Mouse (Mus musculus) lung, postnatal 0 days (tissue): ENCODE data around the gene Mtor.

ENCODE experiments used
- CTCF ChIP-seq: IDR thresholded peaks from 2 replicates; pipeline ENCODE4 v1.5.1; 2016; ENCODE audit warnings: antibody characterized with exemption, mild to moderate bottlenecking
- EP300 ChIP-seq: IDR thresholded peaks from 2 replicates; pipeline ENCODE4 v1.6.1; 2016; ENCODE audit warnings: antibody characterized with exemption, mild to moderate bottlenecking, control low read depth

DNA sequence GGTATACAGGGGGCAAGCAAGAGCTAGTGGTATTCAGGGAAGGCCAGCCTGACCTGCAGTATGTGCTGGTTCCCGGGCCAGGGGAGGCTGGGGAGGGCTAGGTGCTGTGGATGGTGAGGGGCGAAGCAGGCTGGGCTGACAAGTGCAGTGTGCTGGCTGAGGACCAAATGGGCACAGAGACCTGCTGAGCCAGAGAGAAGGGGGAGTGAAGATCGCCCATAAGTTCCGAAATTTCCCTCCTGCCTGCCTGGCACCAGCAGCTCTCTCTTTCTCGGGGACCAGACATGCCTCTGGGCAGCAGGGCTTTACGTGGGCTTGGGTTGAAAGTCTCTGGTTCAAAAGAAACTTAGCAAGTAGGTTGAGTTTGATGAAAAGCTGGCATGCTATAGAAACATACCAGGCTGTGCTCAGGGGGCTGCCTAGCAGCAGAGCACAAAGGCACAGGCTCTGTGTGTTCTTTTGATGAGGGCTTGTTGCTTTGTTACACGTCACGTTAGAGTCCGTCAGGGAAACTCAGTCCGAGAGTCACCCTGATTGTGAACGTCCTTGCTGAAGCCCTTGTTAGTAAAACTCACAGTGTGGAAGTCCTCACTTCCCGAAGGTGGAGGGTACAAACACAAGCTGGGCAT is 12.4 kb downstream of the Mtor start:
- TF ChIP-seq CTCF: no peak
- TF ChIP-seq EP300: no peak
